Mouse (Mus musculus) brain, embryonic 14.5 days (tissue): ENCODE results near the gene Cacna1d.

Experiments used
- CTCF ChIP-seq: fragments of 200-500 bp; IDR thresholded peaks from 2 replicates; pipeline ENCODE4 v1.5.1; 2012; ENCODE audit warnings: inconsistent platforms, mild to moderate bottlenecking, moderate library complexity, borderline replicate concordance; ENCODE audit not compliant: insufficient read depth, insufficient read length; ENCODE audit errors: extremely low read depth
- POLR2A ChIP-seq: fragments of 200-500 bp; IDR thresholded peaks from 2 replicates; pipeline ENCODE4 v1.6.1; 2012; ENCODE audit warnings: mild to moderate bottlenecking, inconsistent platforms, borderline replicate concordance; ENCODE audit not compliant: poor library complexity, insufficient read depth, insufficient read length, severe bottlenecking; ENCODE audit errors: extremely low read depth

GRCm38 (mm10) chr14:30463312-30463711 lies 27.9 kb downstream of the Cacna1d start:
- TF ChIP-seq CTCF = no peak
- no peak for TF ChIP-seq POLR2A
